Mouse (Mus musculus) spleen, adult 2 months (tissue): Measurements from ENCODE around the gene Mmaa.

Experiments
- CTCF ChIP-seq: fragments of 200-500 bp; IDR thresholded peaks from 2 replicates; pipeline ENCODE4 v1.5.1; 2011; ENCODE audit warnings: mild to moderate bottlenecking, inconsistent platforms; ENCODE audit not compliant: insufficient read depth, insufficient read length, insufficient replicate concordance; ENCODE audit errors: extremely low read depth
- POLR2A ChIP-seq: fragments of 200-500 bp; IDR thresholded peaks from 2 replicates; pipeline ENCODE4 v1.6.1; 2011; ENCODE audit warnings: low read depth, low read length, inconsistent platforms

GRCm38 (mm10) chr8:79268921-79269320, 25.8 kb downstream of the Mmaa start:
- TF ChIP-seq POLR2A (no peak), CTCF (no peak)
